Mouse (Mus musculus): ENCODE measurements around the gene Mast4. TPM values are rescaled to one million over a fixed set of nuclear protein-coding genes. Genes with fewer than 3 reads are reported as not detected.

Mast4 gene
- polyA plus RNA-seq, 1 experiment = 10.4 TPM

GRCm38 (mm10) chr13:103253077-103253476, 81.2 kb downstream of the Mast4 start:
- TF ChIP-seq CTCF (IDR thresholded peaks at IDR 0.05; ENCODE audit: borderline replicate concordance, control insufficient read depth, extremely low read depth, insufficient read depth, low read length, poor library complexity) (no peak), POLR2A (IDR thresholded peaks at IDR 0.05; ENCODE audit: control insufficient read depth, extremely low read depth, insufficient read depth, low read length, poor library complexity) (no peak)
- Histone ChIP-seq H3K27ac (ENCODE audit: control insufficient read depth, insufficient read depth, low read length) (no peak overlapping the region), H3K36me3 (ENCODE audit: control insufficient read depth, insufficient read depth, low read length) (no peaks in the 10 kb centered on the region), H3K27me3 (ENCODE audit: control insufficient read depth, insufficient read depth, low read length) (no peaks in the 10 kb centered on the region), H3K4me3 (ENCODE audit: control insufficient read depth, insufficient read depth, low read length) (no peak overlapping the region), H3K4me1 (replicated peaks; ENCODE audit: control insufficient read depth, insufficient read depth, low read length) (no peaks in the 10 kb centered on the region)
- 95% methylated on average over 6 of the region's 6 CpGs for WGBS
- no peak for DNase-seq

- TF ChIP-seq POLR2A (IDR thresholded peaks at IDR 0.05; ENCODE audit: control insufficient read depth, extremely low read depth, insufficient read depth, low read length, poor library complexity) = no peak
- TF ChIP-seq CTCF (IDR thresholded peaks at IDR 0.05; ENCODE audit: borderline replicate concordance, control insufficient read depth, extremely low read depth, insufficient read depth, low read length, poor library complexity) = no peak
- Histone ChIP-seq H3K4me1 (replicated peaks; ENCODE audit: control insufficient read depth, insufficient read depth, low read length) (no peaks in the 10 kb centered on the region), H3K36me3 (ENCODE audit: control insufficient read depth, insufficient read depth, low read length) (no peaks in the 10 kb centered on the region), H3K4me3 (ENCODE audit: control insufficient read depth, insufficient read depth, low read length) (no peak overlapping the region), H3K27me3 (ENCODE audit: control insufficient read depth, insufficient read depth, low read length) (no peaks in the 10 kb centered on the region), H3K27ac (ENCODE audit: control insufficient read depth, insufficient read depth, low read length) (no peak overlapping the region)
- no peak for DNase-seq
- WGBS = 82% methylated on average over 14 of the region's 14 CpGs
Observed at GRCm38 (mm10) chr13:103248102-103249054, 85.9 kb downstream of the Mast4 start.

- no peak for DNase-seq
Observed at GRCm38 (mm10) chr13:103246973-103247718, 87.2 kb downstream of the Mast4 start.

GRCm38 (mm10) chr13:103245431-103245830, 88.9 kb downstream of the Mast4 start:
- WGBS = 94% methylated on average over 5 of the region's 5 CpGs
- H3K4me3 ChIP-seq (ENCODE audit: control insufficient read depth, insufficient read depth, low read length) = no peak overlapping the region
- H3K4me1 ChIP-seq (replicated peaks; ENCODE audit: control insufficient read depth, insufficient read depth, low read length) = no peaks in the 10 kb centered on the region
- H3K27me3 ChIP-seq (ENCODE audit: control insufficient read depth, insufficient read depth, low read length) = no peaks in the 10 kb centered on the region
- H3K27ac ChIP-seq (ENCODE audit: control insufficient read depth, insufficient read depth, low read length) = no peak overlapping the region
- H3K36me3 ChIP-seq (ENCODE audit: control insufficient read depth, insufficient read depth, low read length) = no peaks in the 10 kb centered on the region
- TF ChIP-seq CTCF (IDR thresholded peaks at IDR 0.05; ENCODE audit: borderline replicate concordance, control insufficient read depth, extremely low read depth, insufficient read depth, low read length, poor library complexity) (no peak), POLR2A (IDR thresholded peaks at IDR 0.05; ENCODE audit: control insufficient read depth, extremely low read depth, insufficient read depth, low read length, poor library complexity) (no peak)
- no peak for DNase-seq

More at GRCm38 (mm10) chr13:103246973-103247718, 87.2 kb downstream of the Mast4 start:
- Histone ChIP-seq H3K36me3 (ENCODE audit: control insufficient read depth, insufficient read depth, low read length) (no peaks in the 10 kb centered on the region), H3K4me3 (ENCODE audit: control insufficient read depth, insufficient read depth, low read length) (no peak overlapping the region), H3K27ac (ENCODE audit: control insufficient read depth, insufficient read depth, low read length) (no peak overlapping the region), H3K27me3 (ENCODE audit: control insufficient read depth, insufficient read depth, low read length) (no peaks in the 10 kb centered on the region), H3K4me1 (replicated peaks; ENCODE audit: control insufficient read depth, insufficient read depth, low read length) (no peaks in the 10 kb centered on the region)
- 84% methylated on average over 5 of the region's 5 CpGs for WGBS
- TF ChIP-seq POLR2A (IDR thresholded peaks at IDR 0.05; ENCODE audit: control insufficient read depth, extremely low read depth, insufficient read depth, low read length, poor library complexity) (no peak), CTCF (IDR thresholded peaks at IDR 0.05; ENCODE audit: borderline replicate concordance, control insufficient read depth, extremely low read depth, insufficient read depth, low read length, poor library complexity) (no peak)

GRCm38 (mm10) chr13:103244053-103244452, 90.2 kb downstream of the Mast4 start:
- TF ChIP-seq CTCF (IDR thresholded peaks at IDR 0.05; ENCODE audit: borderline replicate concordance, control insufficient read depth, extremely low read depth, insufficient read depth, low read length, poor library complexity) (no peak), POLR2A (IDR thresholded peaks at IDR 0.05; ENCODE audit: control insufficient read depth, extremely low read depth, insufficient read depth, low read length, poor library complexity) (no peak)
- no peak overlapping the region for H3K27ac ChIP-seq (ENCODE audit: control insufficient read depth, insufficient read depth, low read length)
- no peak for DNase-seq
- H3K4me1 ChIP-seq (replicated peaks; ENCODE audit: control insufficient read depth, insufficient read depth, low read length) = no peaks in the 10 kb centered on the region
- H3K27me3 ChIP-seq (ENCODE audit: control insufficient read depth, insufficient read depth, low read length) = no peaks in the 10 kb centered on the region
- H3K36me3 ChIP-seq (ENCODE audit: control insufficient read depth, insufficient read depth, low read length) = no peaks in the 10 kb centered on the region
- WGBS = 91% methylated on average over 4 of the region's 4 CpGs
- H3K4me3 ChIP-seq (ENCODE audit: control insufficient read depth, insufficient read depth, low read length) = no peak overlapping the region

GRCm38 (mm10) chr13:103241092-103241491, 93.2 kb downstream of the Mast4 start:
- Histone ChIP-seq H3K4me1 (replicated peaks; ENCODE audit: control insufficient read depth, insufficient read depth, low read length) (no peaks in the 10 kb centered on the region), H3K27me3 (ENCODE audit: control insufficient read depth, insufficient read depth, low read length) (no peaks in the 10 kb centered on the region), H3K27ac (ENCODE audit: control insufficient read depth, insufficient read depth, low read length) (no peak overlapping the region), H3K4me3 (ENCODE audit: control insufficient read depth, insufficient read depth, low read length) (no peak overlapping the region), H3K36me3 (ENCODE audit: control insufficient read depth, insufficient read depth, low read length) (no peaks in the 10 kb centered on the region)
- TF ChIP-seq POLR2A (IDR thresholded peaks at IDR 0.05; ENCODE audit: control insufficient read depth, extremely low read depth, insufficient read depth, low read length, poor library complexity) (no peak), CTCF (IDR thresholded peaks at IDR 0.05; ENCODE audit: borderline replicate concordance, control insufficient read depth, extremely low read depth, insufficient read depth, low read length, poor library complexity) (no peak)
- whole genome bisulfite sequencing = 95% methylated on average over 4 of the region's 4 CpGs
- no peak for DNase-seq

All from thymus, adult 2 months (tissue).